Mouse (Mus musculus) liver, embryonic 14.5 days (tissue): ENCODE data around the gene BC107364. TPM values are rescaled to one million over a fixed set of nuclear protein-coding genes. Genes with fewer than 3 reads are reported as not detected.
"Not testable (repeated sequence)": the region's sequence is repeated elsewhere in the genome, so short reads cannot be mapped to it uniquely, and the experiment has no call there.

ENCODE experiments used
- ATAC-seq: fragments of 200-750 bp; cut with Nextera tagmentation; 2 replicates; pipeline ENCODE4 v1.8.0; 2017; ENCODE audit warnings: moderate number of reproducible peaks, mild to moderate bottlenecking, moderate library complexity; ENCODE audit not compliant: insufficient read depth
- DNase-seq, 3 experiments: peaks; one replicate each; pipeline ENCODE4 v3.0.0-alpha.2; 2012 to 2013; ENCODE audit warnings: low read depth in 3 of 3, low spot score in 3 of 3
- H3K27ac ChIP-seq: fragments of 300-500 bp; sonication (generic); 2 replicates; pipeline ENCODE4 v1.5.1; 2014; ENCODE audit warnings: moderate library complexity, mild to moderate bottlenecking, control low read depth, inconsistent platforms
- H3K27me3 ChIP-seq: fragments of 300-500 bp; sonication (generic); 2 replicates; pipeline ENCODE4 v1.6.1; 2014; ENCODE audit warnings: mild to moderate bottlenecking, low read length, moderate library complexity; ENCODE audit not compliant: control insufficient read depth, insufficient read depth
- H3K36me3 ChIP-seq: fragments of 300-500 bp; sonication (generic); replicated peaks from 2 replicates; pipeline ENCODE4 v1.6.1; 2014; ENCODE audit warnings: low read depth; ENCODE audit not compliant: control insufficient read depth, insufficient read depth
- H3K4me1 ChIP-seq, 2 experiments: fragments of 200-500 bp in 1 of 2; fragments of 300-500 bp in 1 of 2; sonication (generic) in 1 of 2; replicated peaks; 2 replicates each; pipeline ENCODE4 v1.6.1; 2012 to 2014; ENCODE audit warnings: antibody characterized with exemption in 1 of 2, inconsistent platforms in 1 of 2, low read length in 1 of 2; ENCODE audit not compliant: control insufficient read depth in 2 of 2, insufficient read depth in 2 of 2
- H3K4me2 ChIP-seq: fragments of 300-500 bp; sonication (generic); 2 replicates; pipeline ENCODE4 v1.6.1; 2014; ENCODE audit warnings: low read depth, mild to moderate bottlenecking, control low read depth, moderate library complexity
- H3K4me3 ChIP-seq, 2 experiments: fragments of 200-500 bp in 1 of 2; fragments of 300-500 bp in 1 of 2; sonication (generic) in 1 of 2; 2 replicates each; pipeline ENCODE4 v1.5.1; 2012 to 2014; ENCODE audit warnings: low read depth in 2 of 2, low read length in 2 of 2, mild to moderate bottlenecking in 2 of 2, control low read depth in 1 of 2, inconsistent platforms in 1 of 2, moderate library complexity in 1 of 2; ENCODE audit not compliant: insufficient read depth in 1 of 2
- H3K9ac ChIP-seq: fragments of 300-500 bp; sonication (generic); replicated peaks from 2 replicates; pipeline ENCODE4 v1.6.1; 2014; ENCODE audit warnings: mild to moderate bottlenecking, control low read depth, moderate library complexity
- H3K9me3 ChIP-seq: fragments of 300-500 bp; sonication (generic); 2 replicates; pipeline ENCODE4 v1.6.1; 2016; ENCODE audit warnings: low read length, mixed read lengths; ENCODE audit not compliant: control insufficient read depth
- CTCF ChIP-seq: IDR thresholded peaks from 2 replicates; pipeline ENCODE4 v1.5.1; 2016; ENCODE audit warnings: antibody characterized with exemption, low read depth, control low read depth
- EP300 ChIP-seq: IDR thresholded peaks from 2 replicates; pipeline ENCODE4 v1.6.1; 2016; ENCODE audit warnings: antibody characterized with exemption, low read depth
- WGBS: fragments of 180-500 bp; shearing (Covaris S2); extraction: QIAGEN DNeasy Blood & Tissue Kit; methylation state at CpG from one replicate; pipeline ENCODE4 v1.1.7; 2014; ENCODE audit not compliant: insufficient replicate concordance; 5-methylcytosine and 5-hydroxymethylcytosine counted together
- polyA plus RNA-seq, 2 experiments: library from polyadenylated mRNA; depleted of rRNA in 1 of 2; stranded (reverse) in 1 of 2; unstranded in 1 of 2; fragments of >200 nt; fragmentation: Nextera tagmentation in 1 of 2; extraction: Ambion mirVana in 1 of 2; gene quantifications; 2 replicates each; pipeline versions ENCODE4 v1.2.1 to v1.2.3; 2012 to 2014

The BC107364 gene
- polyA plus RNA-seq, 2 experiments, result not detected

- TF ChIP-seq CTCF (no peak), EP300 (peak; percentile 91)
- peak; percentile 86 for ATAC-seq
- H3K27me3 ChIP-seq, result no peaks in the 10 kb centered on the region
- peak; percentile 90 to 93 (median 93) for DNase-seq
- 40% methylated on average over 13 of the region's 13 CpGs for WGBS
- H3K9ac ChIP-seq, result peak overlapping the region; percentile 68
- peak overlapping the region in 1 of 2 experiments; percentile 10; a peak in 1 of 4 replicates for H3K4me3 ChIP-seq
- peak overlapping the region; percentile 72 for H3K4me2 ChIP-seq
- H3K27ac ChIP-seq, result peak overlapping the region; percentile 98
- peaks cover 41 to 46% of the 10 kb centered on the region in 2 experiments for H3K4me1 ChIP-seq
- no peaks in the 10 kb centered on the region for H3K36me3 ChIP-seq
- no peaks in the 10 kb centered on the region for H3K9me3 ChIP-seq
Measured at GRCm38 (mm10) chr3:96428941-96429818, 22.9 kb downstream of the BC107364 start.

GRCm38 (mm10) chr3:96427761-96428462 lies 24.2 kb downstream of the BC107364 start:
- H3K9ac ChIP-seq, result peak overlapping the region; percentile 66
- ATAC-seq (peak; percentile 73), DNase-seq (peak; percentile 56 to 71 (median 57))
- H3K27ac ChIP-seq, result peak overlapping the region; percentile 98
- no peaks in the 10 kb centered on the region for H3K9me3 ChIP-seq
- H3K27me3 ChIP-seq, result 0 out of 2 replicates have a peak, but pooled peaks cover 3% of the 10 kb centered on the region
- peak overlapping the region; percentile 45 to 78 for H3K4me3 ChIP-seq
- TF ChIP-seq EP300, result peak; percentile 34
- peak; percentile 68 for TF ChIP-seq CTCF
- 4% methylated on average over 16 of the region's 16 CpGs for WGBS
- peaks cover 41 to 46% of the 10 kb centered on the region in 2 experiments for H3K4me1 ChIP-seq
- peak overlapping the region; percentile 72 for H3K4me2 ChIP-seq
- H3K36me3 ChIP-seq, result no peaks in the 10 kb centered on the region

DNA sequence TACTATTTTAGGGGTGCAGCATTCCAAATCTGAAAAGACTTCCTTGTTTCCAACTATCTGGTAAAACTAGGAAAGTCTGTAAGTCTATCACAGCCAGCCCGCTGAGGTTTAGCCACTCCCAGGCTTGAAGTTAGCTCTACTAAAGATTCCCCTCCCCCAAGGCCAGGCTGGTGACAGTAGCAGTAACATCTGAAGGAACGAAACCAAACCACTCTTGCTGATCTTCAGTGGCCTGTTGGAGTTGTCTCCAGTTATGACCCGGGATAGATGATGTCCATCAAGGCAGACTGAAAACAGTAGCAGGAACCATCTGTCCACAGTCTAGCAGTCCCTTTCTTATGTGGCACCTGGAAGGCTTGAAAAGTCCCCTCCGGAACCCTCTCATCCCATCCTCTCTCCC lies 24.8 kb downstream of the BC107364 start:
- H3K9ac ChIP-seq, result peak overlapping the region; percentile 66
- no peaks in the 10 kb centered on the region for H3K36me3 ChIP-seq
- no peak for TF ChIP-seq CTCF
- no peak for TF ChIP-seq EP300
- peak; percentile 49 for ATAC-seq
- H3K4me3 ChIP-seq, result peak overlapping the region; percentile 45 to 78
- no peaks in the 10 kb centered on the region for H3K9me3 ChIP-seq
- 6% methylated on average over 4 of the region's 4 CpGs for WGBS
- peak; percentile 51 to 71 (median 57) for DNase-seq
- 0 out of 2 replicates have a peak, but pooled peaks cover 3% of the 10 kb centered on the region for H3K27me3 ChIP-seq
- peak overlapping the region; percentile 98 for H3K27ac ChIP-seq
- H3K4me2 ChIP-seq, result peak overlapping the region; percentile 72
- H3K4me1 ChIP-seq, result peaks cover 41 to 46% of the 10 kb centered on the region in 2 experiments

GRCm38 (mm10) chr3:96426268-96426667 lies 25.8 kb downstream of the BC107364 start:
- no peak overlapping the region for H3K4me2 ChIP-seq
- TF ChIP-seq CTCF (no peak), EP300 (no peak)
- H3K9me3 ChIP-seq, result no peaks in the 10 kb centered on the region
- H3K4me1 ChIP-seq, result peaks cover 41 to 44% of the 10 kb centered on the region in 2 experiments
- DNase-seq, result no peak
- 0 out of 2 replicates have a peak, but pooled peaks cover 3% of the 10 kb centered on the region for H3K27me3 ChIP-seq
- whole genome bisulfite sequencing, result 74% methylated on average over 4 of the region's 4 CpGs
- no peak for ATAC-seq
- no peak overlapping the region for H3K9ac ChIP-seq
- H3K4me3 ChIP-seq, result no peak overlapping the region
- H3K27ac ChIP-seq, result no peak overlapping the region
- no peaks in the 10 kb centered on the region for H3K36me3 ChIP-seq

DNA sequence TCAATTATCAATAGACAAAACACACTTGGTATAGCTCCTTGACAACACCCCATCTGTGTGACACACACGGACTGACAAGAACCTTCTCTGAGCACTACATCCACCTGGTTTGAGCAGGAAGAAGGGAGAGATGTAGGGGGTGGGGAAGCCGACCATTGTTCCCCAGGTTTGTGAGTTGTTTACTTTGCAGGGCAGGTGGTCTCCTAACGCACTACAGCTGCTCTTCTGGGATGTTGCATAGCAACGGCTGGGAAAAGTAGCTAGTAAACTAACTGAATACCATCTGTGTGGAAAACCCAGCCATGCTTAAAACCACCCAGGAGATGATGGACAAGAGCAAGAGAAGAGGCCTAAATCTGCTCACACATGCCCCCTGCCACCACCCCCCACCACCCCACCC lies 27.7 kb downstream of the BC107364 start:
- not testable (repeated sequence) for H3K9me3 ChIP-seq, H3K36me3 ChIP-seq, H3K9ac ChIP-seq, H3K4me2 ChIP-seq, ATAC-seq, DNase-seq, H3K27ac ChIP-seq, H3K4me3 ChIP-seq, H3K27me3 ChIP-seq
- WGBS, result 33% methylated on average over 4 of the region's 4 CpGs
- H3K4me1 ChIP-seq, result peaks cover 23 to 26% of the 10 kb centered on the region in 2 experiments
